Mouse (Mus musculus): ENCODE data around the gene Shroom2.
A peak's percentile ranks its signal among the peaks of the same experiment; 100 is the strongest.

Shroom2 gene

DNA sequence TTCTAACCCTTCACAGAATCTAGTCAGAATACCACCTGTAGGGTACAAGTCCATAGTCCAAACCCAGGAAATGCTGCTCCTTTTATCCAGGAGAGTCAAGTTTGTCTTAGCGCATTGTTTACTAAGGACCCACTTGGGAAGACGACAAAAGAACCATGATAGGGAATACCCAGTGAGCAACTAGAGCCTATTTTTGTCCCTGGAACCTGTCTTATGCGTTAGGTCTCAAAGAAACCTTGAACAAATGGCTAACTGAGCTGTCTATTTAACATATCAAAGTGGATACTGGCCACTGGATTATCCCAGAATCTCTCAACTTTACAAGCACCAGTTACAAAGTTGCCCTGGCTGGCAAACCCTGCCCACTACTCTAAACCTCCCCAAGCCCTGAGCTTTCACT is 67.6 kb downstream of the Shroom2 start:
- no peak for DNase-seq (ENCODE audit: low spot score)

DNA sequence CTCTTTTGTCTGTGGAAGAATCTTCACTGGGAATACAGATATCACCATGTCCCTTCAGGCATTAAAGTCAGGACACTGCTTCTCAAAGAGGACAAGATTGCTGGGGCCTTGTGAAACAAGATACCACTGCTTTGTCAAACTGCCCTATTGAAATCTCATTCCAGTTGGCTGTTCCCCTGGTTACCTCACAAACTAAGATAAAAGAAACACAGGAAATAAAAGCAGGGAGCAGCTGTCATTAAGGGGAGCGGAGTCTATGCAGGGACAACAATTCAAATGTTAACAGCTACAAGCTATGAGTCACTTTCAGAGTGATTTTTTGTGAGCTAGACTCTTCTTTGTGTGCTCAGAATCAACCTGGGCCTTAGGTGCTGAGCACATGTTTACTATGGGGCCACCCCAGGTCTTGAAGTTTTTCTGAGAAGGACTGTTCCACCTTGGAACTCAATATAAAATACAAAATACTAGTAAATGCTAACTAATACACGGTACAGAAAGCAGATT is 78.4 kb downstream of the Shroom2 start:
- DNase-seq (ENCODE audit: low spot score), result no peak

GRCm38 (mm10) chrX:152679190-152679814 is 90.0 kb downstream of the Shroom2 start:
- no peak for DNase-seq (ENCODE audit: low spot score)

GRCm38 (mm10) chrX:152676357-152676756 is 92.9 kb downstream of the Shroom2 start:
- peak; percentile 33 for DNase-seq (ENCODE audit: low spot score)

- no peak for DNase-seq (ENCODE audit: low spot score)
Measured at GRCm38 (mm10) chrX:152673431-152673830, 95.8 kb downstream of the Shroom2 start.

DNA sequence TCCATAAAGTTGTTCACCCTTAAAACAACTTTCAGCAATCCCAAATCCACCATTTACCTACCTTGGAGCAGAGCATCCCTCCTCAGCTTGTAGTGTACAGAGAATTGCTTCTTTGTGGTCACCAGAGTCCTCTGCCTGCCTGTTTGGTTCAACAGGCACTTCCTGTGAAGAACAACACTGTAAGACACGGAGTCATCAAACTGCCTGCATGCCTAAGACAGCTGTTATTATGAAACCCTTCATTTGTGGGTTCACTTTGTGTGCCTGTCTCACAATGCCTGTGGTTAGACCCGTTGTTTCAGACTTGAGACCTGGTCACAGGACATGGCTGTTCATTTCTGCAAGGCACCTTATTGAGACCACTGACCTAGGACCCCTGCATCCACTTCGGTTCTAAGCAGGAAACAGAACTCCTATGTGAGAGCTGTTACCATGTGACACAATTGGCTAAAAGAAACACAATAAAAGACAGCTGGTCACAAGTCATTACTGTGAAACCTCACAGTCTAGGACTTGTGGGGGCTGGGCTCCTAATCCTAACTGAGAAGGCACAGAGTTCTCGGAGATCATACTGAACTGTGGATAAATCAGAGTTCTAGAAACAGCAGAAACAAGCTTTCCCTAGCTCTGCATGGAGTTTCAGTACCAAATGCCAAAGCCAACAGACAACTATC is 111.8 kb downstream of the Shroom2 start:
- DNase-seq (ENCODE audit: low spot score), result no peak

GRCm38 (mm10) chrX:152656609-152656939 is 112.7 kb downstream of the Shroom2 start:
- DNase-seq (ENCODE audit: low spot score), result no peak

DNA sequence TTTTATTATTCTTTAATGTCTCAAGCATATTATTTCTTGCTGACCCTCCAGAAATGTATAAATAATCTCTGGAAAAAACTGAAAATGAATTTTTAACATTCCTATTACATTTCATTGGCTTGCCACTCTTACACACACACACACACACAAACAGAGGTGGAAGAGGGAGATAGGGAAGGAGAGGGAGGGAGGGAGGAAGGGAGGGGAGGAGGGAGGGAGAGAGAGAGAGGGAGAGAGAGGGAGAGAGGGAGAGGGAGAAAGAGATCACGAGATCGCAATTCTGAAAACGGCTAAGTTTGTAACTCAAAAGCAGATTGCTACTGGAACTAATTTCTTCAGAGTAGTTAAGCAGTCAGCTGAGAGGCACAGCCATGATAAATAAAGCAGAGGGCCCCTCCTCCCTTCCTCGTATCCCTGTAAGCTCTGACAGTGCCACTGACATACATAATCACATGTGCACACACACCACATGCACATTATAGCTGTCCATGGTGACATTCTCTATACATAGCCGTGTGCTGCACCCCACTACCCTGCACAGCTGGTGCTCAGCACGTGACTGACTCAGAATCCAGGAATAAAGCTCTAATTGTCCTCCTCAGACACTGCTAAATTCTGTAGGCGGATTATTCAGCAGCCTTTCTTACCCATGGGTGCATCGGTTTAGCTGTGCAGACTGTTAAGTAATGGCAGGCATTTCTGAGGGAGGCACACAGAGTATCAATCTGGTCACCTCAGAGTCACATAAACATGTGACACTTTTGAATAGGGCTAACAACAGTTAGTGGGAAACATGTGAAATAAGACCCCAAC is 113.3 kb downstream of the Shroom2 start:
- DNase-seq (ENCODE audit: low spot score), result peak; percentile 20

DNA sequence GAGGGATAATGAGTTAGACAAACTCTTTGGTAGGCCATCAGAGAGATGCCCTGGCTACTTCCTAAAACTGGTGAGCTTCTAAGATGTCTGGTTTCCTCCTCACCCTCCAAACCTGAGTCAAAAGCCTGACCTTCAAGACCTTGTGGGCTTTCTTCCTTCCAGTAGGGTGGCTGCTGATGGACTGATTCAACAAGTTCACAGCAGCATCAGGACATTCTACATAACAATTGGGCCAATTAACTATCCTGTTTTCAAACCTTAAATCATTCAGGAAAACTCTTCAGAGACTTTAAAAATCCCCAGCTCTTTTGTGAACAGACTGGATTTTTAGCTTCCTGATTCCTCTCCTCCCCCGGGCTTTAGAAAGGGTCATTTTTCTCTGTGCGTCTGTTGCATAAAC is 116.6 kb downstream of the Shroom2 start:
- no peak for DNase-seq (ENCODE audit: low spot score)

GRCm38 (mm10) chrX:152644827-152645226 is 124.4 kb downstream of the Shroom2 start:
- DNase-seq (ENCODE audit: low spot score), result no peak

DNA sequence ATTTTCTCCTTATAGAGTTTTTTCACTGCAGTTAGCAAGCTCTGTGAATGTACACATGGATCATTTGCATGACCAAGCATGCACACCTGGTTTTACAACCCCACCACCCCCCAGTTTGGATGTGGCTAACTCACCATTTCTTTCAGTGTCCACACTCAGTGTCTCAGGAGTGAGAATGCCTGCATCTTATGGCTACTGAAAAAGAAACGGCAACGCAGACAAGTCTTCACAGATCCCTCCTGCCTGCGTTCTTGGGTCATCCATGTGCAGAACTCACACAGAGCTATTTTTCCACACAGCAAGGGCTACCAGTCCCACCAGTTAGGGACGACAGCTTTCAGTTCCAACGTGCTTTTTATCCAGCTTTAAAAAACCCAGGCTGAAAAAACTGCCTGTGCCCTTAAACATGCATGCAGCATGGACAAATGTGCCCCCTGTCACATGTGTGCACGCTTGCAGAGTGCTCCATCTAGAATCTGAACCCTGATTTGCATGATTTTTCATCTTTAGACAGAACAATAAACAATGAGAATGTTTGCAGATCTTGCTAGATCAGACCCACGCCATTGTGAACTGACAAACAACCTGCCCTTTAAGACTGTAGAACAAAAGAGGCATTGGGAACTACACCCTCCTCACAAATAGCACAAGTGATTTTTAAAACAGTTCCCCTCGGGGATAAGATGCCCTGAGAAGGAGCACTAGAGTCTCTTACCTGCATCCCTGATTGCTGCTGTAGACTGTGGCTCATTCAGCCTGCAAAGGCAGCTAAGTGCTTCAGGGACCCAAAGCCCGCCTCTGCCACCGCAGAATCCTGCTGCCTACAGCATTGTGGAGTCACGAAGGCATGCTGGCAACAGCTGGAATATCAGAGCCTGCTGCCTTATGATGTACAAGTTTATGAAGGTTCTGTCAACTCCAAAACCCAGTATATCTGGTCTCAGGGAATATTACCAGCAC is 125.3 kb downstream of the Shroom2 start:
- DNase-seq (ENCODE audit: low spot score), result no peak

- DNase-seq (ENCODE audit: low spot score), result no peak
Measured at GRCm38 (mm10) chrX:152643201-152643600, 126.1 kb downstream of the Shroom2 start.

- DNase-seq (ENCODE audit: low spot score), result no peak
Measured at GRCm38 (mm10) chrX:152642627-152643026, 126.6 kb downstream of the Shroom2 start.

- DNase-seq (ENCODE audit: low spot score), result no peak
Measured at GRCm38 (mm10) chrX:152635397-152635796, 133.9 kb downstream of the Shroom2 start.

- DNase-seq (ENCODE audit: low spot score), result no peak
Measured at GRCm38 (mm10) chrX:152621407-152621806, 147.9 kb downstream of the Shroom2 start.

DNA sequence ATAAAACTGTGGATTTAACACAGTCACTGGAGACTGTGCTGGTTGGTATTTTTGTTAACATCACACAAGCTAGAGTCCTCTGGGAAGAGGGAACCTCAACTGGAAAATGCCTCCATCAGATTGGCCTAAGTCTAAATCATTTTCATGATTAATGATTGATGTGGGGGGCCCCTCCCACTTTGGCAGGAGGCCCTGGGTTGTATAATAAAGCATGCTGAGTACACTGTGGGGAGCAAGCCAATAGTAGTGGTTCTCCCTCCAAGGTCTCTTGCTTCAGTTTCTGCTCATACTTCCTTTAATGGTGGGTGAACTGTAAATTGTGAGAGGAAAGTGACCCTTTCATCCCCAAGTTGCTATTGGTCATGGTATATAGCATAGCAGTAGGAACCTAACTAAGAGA is 148.3 kb downstream of the Shroom2 start:
- DNase-seq (ENCODE audit: low spot score), result no peak

DNA sequence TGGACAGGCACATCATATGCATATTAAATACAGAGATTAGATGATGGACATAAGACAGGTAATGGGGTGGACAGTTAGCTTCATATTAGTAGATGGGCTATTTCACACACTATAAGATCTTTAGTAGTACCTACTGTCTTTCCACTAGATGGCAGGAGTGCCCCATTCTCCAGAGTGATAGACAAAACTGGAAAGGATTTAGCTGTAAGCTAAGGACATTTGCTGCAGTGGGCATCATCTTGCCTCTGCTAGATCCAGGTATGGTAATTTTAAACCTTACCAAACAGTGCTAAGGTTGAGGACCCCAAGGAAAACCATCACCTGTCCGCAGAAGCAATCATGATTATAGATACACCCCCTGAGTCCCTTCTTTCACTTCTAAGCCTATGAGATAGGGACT is 150.8 kb downstream of the Shroom2 start:
- peak; percentile 11 for DNase-seq (ENCODE audit: low spot score)

GRCm38 (mm10) chrX:152563034-152563433 is 206.2 kb downstream of the Shroom2 start, which contains the start of gene Cldn34a:
Gene Cldn34a, plus strand, starts transcription at chrX:152563334.
- DNase-seq (ENCODE audit: low spot score), result no peak
